Mouse (Mus musculus) frontal cortex, adult 2 months (tissue): ENCODE measurements at regions not wholly inside any gene's neighbourhood (a gene's known extent, or its start where the extent isn't known, plus 50 kb on each side); places are given as distances from the start of the nearest gene placed in this dataset.

ENCODE experiments used
- DNase-seq, 2 experiments: peaks; one replicate each; pipeline ENCODE4 v3.0.0; 2022; ENCODE audit warnings: low spot score in 1 of 2; ENCODE audit errors: extremely low spot score in 1 of 2

GRCm38 (mm10) chr19:36229315-36229714, 109.4 kb upstream of the Ankrd1 start:
- no peak for DNase-seq

- DNase-seq: no peak
Observed at GRCm38 (mm10) chr19:36229941-36230340, 110.0 kb upstream of the Ankrd1 start.

- no peak for DNase-seq
Observed at GRCm38 (mm10) chr19:36235131-36235530, 113.0 kb upstream of the Pcgf5 start.

- no peak for DNase-seq
Observed at GRCm38 (mm10) chr19:36236576-36237345, 111.3 kb upstream of the Pcgf5 start.

GRCm38 (mm10) chr19:36237751-36238150, 110.4 kb upstream of the Pcgf5 start:
- no peak for DNase-seq

GRCm38 (mm10) chr19:36238536-36238935, 109.6 kb upstream of the Pcgf5 start:
- DNase-seq: no peak

GRCm38 (mm10) chr19:36242396-36242795, 105.7 kb upstream of the Pcgf5 start:
- no peak for DNase-seq

GRCm38 (mm10) chr19:36242946-36243345, 105.2 kb upstream of the Pcgf5 start:
- no peak for DNase-seq

- no peak for DNase-seq
Observed at GRCm38 (mm10) chr19:36252522-36252921, 95.6 kb upstream of the Pcgf5 start.

- peak; percentile 31 to 61 for DNase-seq
Observed at GRCm38 (mm10) chr19:36257748-36258538, 90.2 kb upstream of the Pcgf5 start.

- DNase-seq: no peak
Observed at GRCm38 (mm10) chr19:36261819-36262218, 86.3 kb upstream of the Pcgf5 start.

GRCm38 (mm10) chr19:36263923-36264322, 84.2 kb upstream of the Pcgf5 start:
- no peak for DNase-seq

- DNase-seq: no peak
Observed at GRCm38 (mm10) chr19:36264397-36264796, 83.7 kb upstream of the Pcgf5 start.

GRCm38 (mm10) chr19:36265276-36265675, 82.8 kb upstream of the Pcgf5 start:
- DNase-seq: no peak

- DNase-seq: no peak
Observed at GRCm38 (mm10) chr19:36266346-36266745, 81.8 kb upstream of the Pcgf5 start.

- no peak for DNase-seq
Observed at GRCm38 (mm10) chr19:36273466-36273865, 74.6 kb upstream of the Pcgf5 start.

- no peak for DNase-seq
Observed at GRCm38 (mm10) chr19:36285465-36285864, 62.6 kb upstream of the Pcgf5 start.

- no peak for DNase-seq
Observed at GRCm38 (mm10) chr19:36290778-36291177, 57.3 kb upstream of the Pcgf5 start.

- peak in 1 of 2 experiments; percentile 7 for DNase-seq
Observed at GRCm38 (mm10) chr19:36293177-36293969, 54.7 kb upstream of the Pcgf5 start.
